Mouse (Mus musculus) heart, adult 8-10 months (tissue): ENCODE data around the gene Golga4. TPM values are rescaled to one million over a fixed set of nuclear protein-coding genes. Genes with fewer than 3 reads are reported as not detected.

Source experiments
- DNase-seq: peaks from one replicate; pipeline ENCODE4 v3.0.0; 2022; ENCODE audit warnings: low spot score
- total RNA-seq, 4 experiments: library from RNA; stranded (reverse); gene quantifications; 2 replicates each; pipeline ENCODE4 v1.2.4; 2022

Golga4 gene
- total RNA-seq, 4 experiments from 2014 or later: 361 to 439 (median 426) TPM

- DNase-seq: no peak
Measured at GRCm38 (mm10) chr9:118488896-118489578, 17.0 kb upstream of the Golga4 start.

DNA sequence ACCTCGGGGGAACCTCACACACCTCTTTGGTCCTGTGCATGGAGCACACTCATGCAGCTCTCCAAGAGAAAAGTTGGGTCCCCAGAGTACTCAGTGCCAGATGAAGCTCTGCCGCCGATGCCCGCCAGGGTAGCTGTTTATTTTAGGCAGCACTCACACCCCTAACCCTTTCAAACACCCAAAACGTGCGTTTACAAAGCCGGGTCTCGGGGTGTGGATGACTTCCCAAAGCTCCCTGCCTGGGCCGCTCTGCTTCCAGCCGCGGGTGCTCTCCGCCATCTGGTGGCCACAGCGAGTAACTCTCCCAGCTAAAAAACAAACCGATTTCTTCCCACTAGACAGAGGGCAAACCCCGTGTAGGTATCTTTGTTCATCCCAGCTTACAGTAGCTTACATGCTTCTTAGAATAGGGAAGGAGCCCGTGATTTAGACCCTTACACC, 16.5 kb upstream of the Golga4 start:
- DNase-seq: peak; percentile 69

GRCm38 (mm10) chr9:118491195-118491594, 14.9 kb upstream of the Golga4 start:
- DNase-seq: no peak

- DNase-seq: no peak
Measured at GRCm38 (mm10) chr9:118492932-118493698, 13.0 kb upstream of the Golga4 start.

DNA sequence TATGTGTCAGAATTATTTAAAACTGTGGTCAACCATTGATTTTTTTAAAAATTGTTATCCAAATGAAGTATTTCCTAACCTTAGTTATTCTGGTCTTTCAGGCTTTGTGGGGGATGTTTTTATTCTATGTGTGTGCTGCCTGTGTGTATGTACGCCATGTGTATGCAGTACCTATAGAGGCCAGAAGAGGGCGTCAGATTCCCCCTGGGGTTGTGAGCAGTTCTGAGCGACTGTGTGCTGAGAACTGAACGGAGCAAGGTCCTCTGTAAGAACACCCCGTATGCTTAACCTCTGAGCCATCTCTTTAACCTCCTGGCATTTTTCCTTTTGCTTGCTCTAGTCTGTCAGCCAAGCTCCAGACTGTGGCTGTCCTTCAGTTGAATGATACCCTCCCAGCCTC, 12.0 kb upstream of the Golga4 start:
- DNase-seq: no peak

DNA sequence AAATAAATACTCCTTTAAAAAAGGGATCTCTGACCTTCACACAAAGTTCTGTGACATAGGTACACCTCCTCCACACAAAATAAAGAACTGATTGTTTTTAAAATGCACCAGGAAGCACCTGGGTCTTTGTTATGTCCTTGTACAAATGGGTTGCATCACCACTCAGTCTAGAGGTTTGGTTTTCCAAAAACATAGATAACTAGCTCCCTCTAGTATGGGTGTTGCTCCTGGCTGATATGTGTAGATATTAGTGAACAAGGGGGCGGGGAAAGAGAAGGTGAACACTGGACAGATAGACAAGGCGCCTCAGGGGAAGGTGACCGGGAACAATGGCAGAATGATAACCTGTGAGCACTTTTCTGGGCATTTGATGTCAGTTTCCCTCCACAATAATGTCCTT, 10.1 kb upstream of the Golga4 start:
- DNase-seq: no peak

GRCm38 (mm10) chr9:118496952-118497351, 9.1 kb upstream of the Golga4 start:
- no peak for DNase-seq

GRCm38 (mm10) chr9:118498061-118498460, 8.0 kb upstream of the Golga4 start:
- DNase-seq: no peak

- no peak for DNase-seq
Measured at GRCm38 (mm10) chr9:118500963-118501362, 5.1 kb upstream of the Golga4 start.

GRCm38 (mm10) chr9:118504656-118505055, 1.4 kb upstream of the Golga4 start:
- no peak for DNase-seq

- DNase-seq: no peak
Measured at GRCm38 (mm10) chr9:118506404-118507231, 551 bp downstream of the Golga4 start.

GRCm38 (mm10) chr9:118507552-118507951, 1.5 kb downstream of the Golga4 start:
- no peak for DNase-seq

GRCm38 (mm10) chr9:118508601-118509000, 2.5 kb downstream of the Golga4 start:
- no peak for DNase-seq

- DNase-seq: no peak
Measured at GRCm38 (mm10) chr9:118510941-118511690, 5.0 kb downstream of the Golga4 start.

- peak; percentile 57 for DNase-seq
Measured at GRCm38 (mm10) chr9:118512681-118513233, 6.7 kb downstream of the Golga4 start.

DNA sequence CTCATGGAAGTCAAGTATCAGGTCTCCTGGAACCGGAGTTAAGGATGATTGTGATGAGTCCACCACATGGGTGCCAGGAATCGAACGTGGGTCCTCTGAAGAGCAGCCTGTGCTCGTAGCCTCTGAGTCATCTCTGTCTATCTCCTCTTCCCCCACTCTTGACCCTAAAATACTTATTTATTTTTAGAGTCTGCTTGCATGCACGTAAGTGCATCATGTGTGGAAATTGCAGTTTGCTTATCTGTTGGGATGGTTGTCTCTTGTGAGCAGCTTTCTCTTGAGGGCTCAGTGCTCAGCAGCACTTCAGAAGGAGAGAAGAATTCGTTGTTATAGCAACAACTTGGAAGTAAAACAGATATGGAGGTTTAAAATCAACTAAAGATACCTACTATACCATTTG, 9.4 kb downstream of the Golga4 start:
- no peak for DNase-seq

DNA sequence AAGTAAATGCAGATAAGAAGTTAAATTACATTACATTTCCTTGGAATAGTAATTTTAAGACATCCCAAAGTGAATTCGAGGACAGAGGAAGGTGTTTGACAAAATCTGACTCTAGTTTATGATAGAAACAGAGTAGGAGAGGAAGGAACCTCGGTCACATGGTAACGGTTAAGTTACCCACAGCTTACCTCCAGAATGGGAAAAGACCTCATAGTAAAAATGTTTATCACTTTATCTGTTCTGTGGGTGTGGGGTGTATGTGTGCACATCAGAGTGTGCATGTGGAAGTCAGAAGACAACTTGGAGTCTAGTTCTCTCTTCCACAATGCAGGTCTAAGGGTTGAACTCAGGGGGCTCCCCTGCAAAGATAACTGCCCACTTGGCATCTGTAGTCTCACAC, 10.1 kb downstream of the Golga4 start:
- DNase-seq: no peak

GRCm38 (mm10) chr9:118517619-118518018, 11.6 kb downstream of the Golga4 start:
- no peak for DNase-seq

DNA sequence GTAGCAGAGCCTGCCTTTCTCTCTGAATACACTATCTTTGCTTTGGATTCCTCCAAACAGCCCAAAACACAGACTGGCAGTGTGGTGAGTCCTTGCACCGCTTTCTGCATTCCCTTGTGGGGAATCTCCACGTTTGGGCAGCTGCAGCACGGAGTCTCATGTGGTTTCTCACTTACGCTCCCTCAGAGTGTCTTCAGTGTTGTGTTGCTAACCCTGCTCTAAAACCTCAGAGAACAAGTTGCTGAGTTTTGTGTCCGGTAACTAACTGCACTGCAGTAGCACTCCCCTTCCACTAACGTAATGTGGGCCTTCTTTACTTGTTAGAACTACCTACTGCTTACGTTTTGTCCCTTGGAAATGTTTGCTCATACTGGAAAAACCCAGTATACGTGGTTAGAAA, 13.0 kb downstream of the Golga4 start:
- DNase-seq: no peak

GRCm38 (mm10) chr9:118520011-118520410, 13.9 kb downstream of the Golga4 start:
- no peak for DNase-seq

- no peak for DNase-seq
Measured at GRCm38 (mm10) chr9:118520858-118521257, 14.8 kb downstream of the Golga4 start.
